Mouse (Mus musculus): ENCODE results near the gene Nxph3. TPM values are rescaled to one million over a fixed set of nuclear protein-coding genes. Genes with fewer than 3 reads are reported as not detected.

Gene Nxph3
- 10 to 100 TPM in 1 of 2 experiments, 1 to 10 TPM in 1; 3.4 to 12.0 TPM for total RNA-seq (2021)
- long read RNA-seq, experiment 1, partial matches to known transcripts = 0 of 1 reads
- long read RNA-seq, experiment 1, other reads (novel, unspliced or antisense) = 0 of 1 reads
- long read RNA-seq, experiment 2 = 0 reads

DNA sequence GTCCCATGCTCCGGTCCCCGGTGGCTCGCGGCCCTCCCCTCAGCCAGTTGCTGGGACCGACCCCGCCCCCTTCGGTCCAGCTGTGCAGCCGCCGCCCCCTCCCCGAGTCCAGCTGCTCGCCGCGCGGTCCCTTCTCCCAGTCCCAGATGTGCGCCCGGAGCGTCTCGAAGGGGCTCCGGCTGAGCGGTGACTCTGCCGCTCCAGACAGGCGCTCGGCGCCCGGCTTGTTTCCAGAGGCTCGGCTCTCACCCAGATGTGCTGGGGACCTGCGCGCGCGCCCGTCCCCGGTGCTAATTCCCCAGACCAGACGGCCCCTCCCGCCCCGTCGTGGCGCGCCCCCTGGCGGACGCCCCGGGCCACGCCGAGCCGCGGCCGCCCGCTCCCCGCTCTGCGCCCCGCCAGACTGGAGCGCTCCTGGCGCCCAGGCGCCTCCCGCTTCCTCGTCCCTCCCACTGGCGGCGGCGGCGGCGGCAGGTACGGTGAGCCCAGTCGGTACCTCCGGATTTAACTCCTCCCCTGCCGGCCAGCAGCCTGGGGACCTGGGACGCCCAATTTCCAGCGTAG, at the start of gene Nxph3:
Gene Nxph3 (minus strand): TSS at position 273 of the 564 bp plus-strand sequence.
- DNase-seq (ENCODE audit: low spot score in 2 of 2) = peak in 1 of 2 experiments; percentile 41

DNA sequence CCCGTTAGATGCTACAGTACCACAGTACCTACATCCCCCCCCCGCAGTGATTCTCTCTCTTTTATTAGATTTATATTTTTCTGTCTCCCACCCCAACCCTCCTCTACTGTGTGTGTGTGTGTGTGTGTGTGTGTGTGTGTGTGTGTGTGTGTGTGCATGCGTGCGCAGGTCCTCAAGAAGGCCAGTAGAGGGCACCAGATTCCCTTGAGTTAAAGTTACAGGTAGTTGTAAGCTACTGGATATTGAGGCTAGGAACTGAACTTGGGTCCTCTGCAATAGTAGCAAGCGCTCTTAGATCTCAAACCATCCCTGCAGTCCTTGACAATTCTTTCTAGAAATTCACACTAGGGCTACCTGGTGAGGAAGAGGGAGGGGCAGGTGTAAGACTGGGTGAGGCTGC, 49.5 kb upstream of the Nxph3 start:
- no peak for DNase-seq (ENCODE audit: low spot score in 2 of 2)

DNA sequence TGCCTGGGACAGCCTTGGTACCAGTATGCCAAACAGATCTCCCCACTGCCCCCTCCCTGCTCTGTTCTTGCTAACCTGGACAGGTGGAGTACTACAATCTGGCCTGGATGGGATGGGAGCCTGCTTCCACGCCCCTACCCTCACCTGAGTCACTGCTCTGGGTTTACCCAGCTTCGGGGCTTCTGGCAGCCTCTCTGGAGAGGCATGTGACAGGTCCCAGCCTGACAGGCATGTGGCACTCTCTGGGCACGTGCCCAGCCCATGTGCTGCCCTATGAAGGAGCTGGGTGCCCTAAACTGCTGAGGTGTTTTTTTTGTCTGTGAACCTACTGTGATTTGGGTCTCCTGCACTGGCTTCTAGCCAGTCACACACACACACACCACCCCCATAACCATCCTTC, 46.4 kb upstream of the Nxph3 start:
- no peak for DNase-seq (ENCODE audit: low spot score in 2 of 2)

- DNase-seq (ENCODE audit: low spot score in 2 of 2) = no peak
These were observed 45.4 kb upstream of the Nxph3 start for GRCm38 (mm10) chr11:95559761-95560160.

DNA sequence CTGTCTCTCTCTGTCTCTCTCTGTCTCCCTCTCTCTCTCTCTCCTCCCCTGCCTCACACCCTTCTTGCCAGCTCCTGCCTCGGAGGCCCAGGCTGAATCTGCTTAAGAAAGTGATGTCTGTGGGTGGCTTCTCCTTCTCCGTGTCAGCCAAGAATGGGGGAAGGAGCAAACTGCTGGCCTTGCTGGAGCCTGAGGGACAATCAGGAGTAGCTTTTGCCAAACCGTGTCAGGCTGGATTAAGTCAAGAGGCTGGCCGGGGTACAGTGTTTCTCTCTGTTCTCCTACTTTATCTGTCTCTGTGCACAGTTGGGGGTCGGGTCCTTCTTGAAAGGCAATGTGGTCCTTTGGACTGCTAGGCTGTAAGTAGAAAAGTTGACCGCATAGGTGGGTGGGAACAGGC, 43.3 kb upstream of the Nxph3 start:
- no peak for DNase-seq (ENCODE audit: low spot score in 2 of 2)

- no peak for DNase-seq (ENCODE audit: low spot score in 2 of 2)
These were observed 42.7 kb upstream of the Nxph3 start for GRCm38 (mm10) chr11:95557032-95557431.

DNA sequence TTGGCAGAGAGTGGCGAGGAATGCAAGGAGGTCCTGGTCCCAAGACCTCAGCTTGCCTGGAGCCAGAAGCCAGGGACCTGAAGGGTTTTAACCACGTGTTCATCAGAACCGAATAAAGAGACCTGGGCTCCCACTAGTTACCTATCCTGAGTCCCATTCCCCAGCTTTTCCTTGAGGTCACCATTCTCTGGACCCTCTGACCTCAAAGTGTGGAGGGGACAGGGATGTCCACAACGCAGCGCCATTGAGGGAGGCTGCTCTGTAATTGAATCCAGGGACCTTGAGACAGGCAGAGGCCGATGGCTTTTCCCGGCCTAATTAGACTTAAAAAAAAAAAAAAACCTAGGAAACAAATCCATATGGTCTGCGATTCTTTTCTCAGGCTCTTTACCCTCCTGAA, 40.9 kb upstream of the Nxph3 start:
- no peak for DNase-seq (ENCODE audit: low spot score in 2 of 2)

DNA sequence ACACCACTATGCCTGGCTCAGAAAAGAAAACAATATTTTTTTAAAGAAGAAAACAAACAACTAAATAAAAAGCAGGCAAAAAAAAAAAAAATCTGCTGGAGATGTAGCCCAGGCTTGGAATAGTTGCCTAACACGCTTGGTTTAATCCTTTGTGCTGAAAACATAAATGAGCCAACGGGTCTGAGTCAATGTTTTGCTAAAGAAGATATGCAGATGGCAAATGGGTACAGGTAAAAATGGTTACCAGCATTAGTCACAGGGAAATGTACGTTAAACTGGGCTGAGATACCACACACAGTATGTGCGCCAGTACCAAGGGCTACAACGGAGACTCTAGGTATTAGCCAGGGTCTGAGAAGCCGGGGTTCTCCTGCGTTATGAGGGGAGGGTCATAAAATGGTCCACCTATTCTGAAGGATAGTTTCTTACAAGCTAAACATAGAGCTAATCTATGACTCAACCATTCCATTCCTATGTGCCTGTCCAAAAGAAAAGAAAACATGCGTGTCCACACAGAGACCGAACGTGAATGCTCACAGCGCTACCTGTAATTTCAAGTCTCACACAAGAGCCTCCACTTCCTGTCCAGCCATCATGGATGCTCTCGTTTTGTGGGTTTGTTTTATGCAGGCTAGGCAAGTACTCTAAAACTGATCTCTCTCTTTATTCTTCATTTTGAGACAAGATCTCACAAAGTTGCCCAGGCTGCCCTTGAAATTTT, 36.1 kb upstream of the Nxph3 start:
- no peak for DNase-seq (ENCODE audit: low spot score in 2 of 2)

DNA sequence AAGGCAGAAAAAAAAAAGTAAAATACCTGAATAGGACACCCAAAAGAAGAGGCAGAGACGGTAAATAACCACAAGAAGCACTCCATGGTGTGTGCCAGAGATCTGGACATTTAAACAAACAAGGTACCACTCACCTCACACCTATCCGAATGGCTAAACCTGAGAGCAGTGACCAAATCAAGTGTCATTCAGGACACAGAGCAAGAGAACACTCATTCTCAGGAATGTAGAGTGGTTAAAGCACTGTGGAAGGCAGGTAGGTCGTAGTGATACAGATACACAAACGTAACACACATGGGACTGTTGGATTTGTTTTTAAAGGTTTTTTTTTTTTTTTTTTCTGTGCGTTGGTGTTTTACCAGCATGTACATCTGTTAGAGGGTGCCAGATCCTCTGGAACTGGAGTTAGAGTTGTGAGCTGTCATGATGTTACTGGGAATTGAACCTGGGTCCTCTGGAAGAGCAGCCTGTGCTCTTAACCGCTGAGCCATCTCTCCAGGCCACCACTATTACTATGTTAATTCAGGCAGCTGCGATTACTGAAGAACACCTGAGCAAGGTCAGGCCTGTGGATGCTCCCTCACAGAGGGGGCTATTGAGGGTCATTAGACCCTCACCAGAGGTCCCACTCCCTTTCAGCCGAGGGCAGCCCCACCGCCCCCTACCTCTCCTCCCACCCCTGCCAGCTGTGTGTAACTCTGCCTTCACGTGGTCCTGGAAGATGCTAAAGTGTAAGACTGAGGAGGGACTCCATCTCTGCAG, 31.8 kb upstream of the Nxph3 start:
- DNase-seq (ENCODE audit: low spot score in 2 of 2) = no peak

GRCm38 (mm10) chr11:95544546-95545327, 30.4 kb upstream of the Nxph3 start:
- DNase-seq (ENCODE audit: low spot score in 2 of 2) = no peak

- DNase-seq (ENCODE audit: low spot score in 2 of 2) = no peak
These were observed 26.4 kb upstream of the Nxph3 start for GRCm38 (mm10) chr11:95540637-95541385.

DNA sequence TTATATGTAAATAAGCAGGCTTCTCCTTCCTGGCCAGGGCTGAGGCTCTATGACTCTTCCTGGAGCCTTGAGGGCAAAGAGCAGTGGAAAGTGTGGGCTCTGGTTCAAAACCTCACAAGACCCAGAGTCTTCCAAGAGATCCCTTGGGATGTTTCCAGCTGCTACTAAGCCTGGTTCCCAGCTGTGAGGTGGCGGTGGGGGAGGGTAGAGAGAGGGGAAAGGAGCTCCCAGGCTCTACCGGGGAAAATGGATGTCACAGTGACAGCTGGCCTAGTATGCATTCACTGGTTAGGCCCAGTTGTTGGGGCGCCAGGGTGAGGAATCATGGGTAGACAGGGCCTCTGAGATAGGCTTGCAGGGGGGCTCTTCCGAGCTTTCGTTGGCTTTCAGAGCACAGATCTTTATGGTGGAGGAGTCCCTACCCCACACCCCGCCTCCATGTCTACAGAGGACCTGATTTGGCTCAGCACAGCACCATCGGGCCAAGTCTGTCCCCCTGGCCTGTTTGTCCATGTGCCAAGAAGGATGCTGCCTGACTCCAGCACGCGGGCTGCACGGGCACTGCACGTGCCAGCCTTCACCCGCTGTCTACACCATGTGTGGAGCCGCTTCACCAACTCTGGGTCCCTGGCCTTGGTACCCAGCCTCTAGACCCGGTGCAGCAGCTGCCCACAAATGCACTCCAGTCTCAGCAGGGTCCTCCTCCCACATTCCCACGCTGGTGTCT, 24.2 kb upstream of the Nxph3 start:
- no peak for DNase-seq (ENCODE audit: low spot score in 2 of 2)

DNA sequence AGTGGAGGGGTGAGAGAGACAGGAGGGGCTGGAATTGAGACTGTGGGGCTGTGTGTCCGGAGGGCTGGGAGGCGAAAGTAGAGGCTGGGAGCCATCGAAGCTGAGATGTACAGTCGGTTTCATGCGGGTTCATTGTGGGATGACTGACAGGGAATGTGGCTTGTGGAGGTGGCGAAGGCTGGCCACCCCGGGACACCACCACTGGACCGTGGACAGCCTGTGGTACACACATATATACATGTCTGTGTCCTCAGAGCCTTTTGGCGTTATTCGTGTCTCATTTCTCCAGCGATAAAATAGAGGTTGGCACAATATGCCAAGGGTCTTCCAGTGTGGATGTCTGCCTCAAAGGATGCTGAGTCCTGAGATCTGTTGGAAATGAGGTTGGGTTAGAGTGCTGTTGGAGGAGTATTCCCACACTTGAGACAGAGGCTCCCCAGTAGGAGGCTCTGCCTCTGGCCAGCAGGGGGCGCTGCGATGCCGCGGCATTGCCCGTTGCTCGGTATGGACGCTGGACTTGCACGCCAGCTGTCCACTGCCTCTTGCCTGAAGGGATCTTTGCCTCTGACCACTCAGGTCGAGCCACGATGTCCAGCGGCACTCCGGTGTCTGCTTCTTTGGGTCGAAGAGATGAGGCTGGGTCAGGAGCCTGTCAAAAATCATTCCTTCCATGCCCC, 19.3 kb upstream of the Nxph3 start:
- DNase-seq (ENCODE audit: low spot score in 2 of 2) = peak; percentile 84 to 85

DNA sequence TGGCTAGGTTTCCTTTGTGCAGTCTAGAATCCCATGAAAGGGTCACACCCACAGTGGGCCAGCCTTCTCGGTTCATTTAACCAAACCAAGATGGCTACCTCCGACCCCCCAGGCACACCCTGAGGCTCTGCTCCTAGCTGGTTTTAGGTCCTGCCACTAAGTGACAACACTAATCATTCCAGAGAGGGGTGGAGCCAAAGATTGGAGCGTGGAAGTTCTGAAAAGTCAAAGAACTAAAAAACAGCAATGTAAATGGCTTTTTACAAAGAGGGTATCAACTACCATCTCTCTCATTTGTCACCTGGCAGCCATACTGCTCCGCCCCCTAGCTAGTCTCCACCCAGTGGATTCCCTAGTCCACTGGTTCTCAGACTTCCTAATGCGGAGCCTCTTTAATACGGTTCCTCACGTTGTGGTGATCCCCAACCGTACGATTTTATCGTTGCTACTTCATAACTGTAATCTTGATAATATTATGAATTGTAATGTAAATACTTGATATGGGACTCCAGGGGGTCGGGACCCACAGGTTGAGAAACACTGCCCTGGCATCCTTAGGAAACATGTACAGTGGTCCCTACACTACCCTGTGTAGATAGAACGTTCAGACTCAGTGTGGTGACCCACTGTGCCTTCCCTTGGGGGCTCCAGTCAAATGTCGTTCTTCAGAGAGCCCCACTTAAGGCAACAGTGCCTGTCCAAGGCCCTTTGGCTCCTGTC, 18.1 kb upstream of the Nxph3 start:
- no peak for DNase-seq (ENCODE audit: low spot score in 2 of 2)

DNA sequence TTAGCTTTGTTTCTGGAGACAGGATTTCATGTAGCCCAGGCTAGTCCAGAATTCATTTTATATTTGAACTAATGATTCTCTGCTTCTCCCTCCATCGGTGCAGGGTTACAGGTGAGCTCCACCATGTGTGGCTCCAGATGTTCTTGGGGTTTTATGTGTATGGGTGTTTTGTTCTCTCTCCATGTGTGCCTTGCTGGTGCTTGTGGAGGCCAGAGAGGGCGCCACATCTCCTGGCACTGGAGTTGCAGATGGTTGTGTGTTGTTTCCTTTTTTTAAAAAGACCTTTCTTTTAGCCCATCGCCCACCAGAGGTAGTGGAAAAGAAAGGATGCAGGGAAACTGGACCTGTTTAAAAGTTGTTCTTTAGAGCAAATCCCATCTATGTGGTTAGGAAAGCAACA, 13.9 kb upstream of the Nxph3 start:
- no peak for DNase-seq (ENCODE audit: low spot score in 2 of 2)

DNA sequence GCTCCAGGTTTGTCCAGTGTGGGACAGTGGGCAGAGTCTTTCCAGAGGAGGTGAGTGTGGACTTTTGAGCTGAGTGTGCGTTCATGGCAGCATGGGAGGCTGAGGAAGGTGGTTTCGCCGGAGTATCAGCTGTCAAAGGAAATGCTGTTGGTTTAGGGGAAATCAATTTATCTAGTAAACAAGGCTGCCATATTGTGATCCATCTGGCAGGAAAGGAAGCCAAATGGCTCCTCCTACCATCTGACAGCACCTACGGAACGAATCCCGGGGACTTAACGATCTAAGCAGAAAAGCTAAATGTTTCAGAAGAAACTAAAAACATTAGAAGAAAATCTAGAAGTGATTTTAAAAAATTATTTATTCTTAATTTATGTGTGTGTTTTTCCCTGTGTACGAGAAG, 12.9 kb upstream of the Nxph3 start:
- peak in 1 of 2 experiments; percentile 69 for DNase-seq (ENCODE audit: low spot score in 2 of 2)

DNA sequence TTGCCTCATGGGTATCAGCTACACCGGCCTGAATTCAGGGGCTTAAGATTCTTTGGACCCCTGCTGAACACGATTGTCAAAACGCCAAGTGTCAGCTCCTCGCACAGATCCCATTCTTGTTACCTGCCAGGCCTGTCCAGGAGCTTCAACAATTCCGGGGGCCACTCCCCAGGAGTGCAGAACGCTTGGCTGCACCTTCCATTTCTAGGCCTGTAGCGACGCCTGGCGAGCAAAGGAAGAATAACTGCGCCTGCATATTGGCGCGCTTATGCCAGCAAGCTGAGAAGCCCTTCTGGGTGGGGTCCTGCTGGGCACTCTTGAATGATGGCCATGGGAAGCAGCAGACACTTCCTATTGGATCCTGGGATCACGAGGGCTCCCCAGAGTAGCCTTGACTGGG, 7.2 kb upstream of the Nxph3 start:
- peak; percentile 79 to 81 for DNase-seq (ENCODE audit: low spot score in 2 of 2)

DNA sequence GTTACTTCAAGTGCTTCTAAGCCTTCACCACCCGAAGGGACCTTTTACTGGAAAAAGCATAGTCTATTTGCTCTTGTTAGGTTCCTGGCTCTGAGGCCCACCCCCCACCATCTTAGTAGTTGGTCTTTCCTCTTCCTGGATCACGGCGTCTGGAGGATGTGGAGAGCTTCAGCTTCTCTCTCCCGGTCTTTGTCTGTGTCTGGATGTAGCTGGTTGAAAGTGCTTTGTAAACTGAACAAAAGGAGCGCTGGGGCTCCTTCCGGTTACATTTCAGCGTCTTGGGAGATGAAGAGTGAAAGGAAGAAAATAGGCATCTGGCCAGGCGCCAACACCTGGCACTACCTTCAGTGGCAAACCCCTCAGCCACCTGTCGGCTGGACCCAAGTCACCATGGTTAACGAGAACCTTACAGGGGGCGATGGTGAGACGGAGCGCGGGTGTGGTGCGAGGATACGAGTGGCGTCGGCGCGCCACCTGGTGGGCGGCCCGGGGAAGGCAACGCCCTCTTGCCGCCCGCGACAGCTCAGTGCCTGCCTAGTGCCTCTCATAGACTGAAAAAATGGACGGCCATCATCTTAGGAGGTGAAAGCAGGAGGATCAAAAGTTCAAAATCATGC, 6.2 kb upstream of the Nxph3 start:
- peak; percentile 87 to 91 for DNase-seq (ENCODE audit: low spot score in 2 of 2)
